Mouse (Mus musculus): ENCODE measurements around the gene Pcyt2.

The Pcyt2 gene

GRCm38 (mm10) chr11:120617519-120618112, at the start of gene Pcyt2:
Gene Pcyt2 (minus strand): TSS chr11:120617936.
- peak; percentile 96 for DNase-seq (ENCODE audit: low spot score)

GRCm38 (mm10) chr11:120666617-120667016, 48.9 kb upstream of the Pcyt2 start:
- no peak for DNase-seq (ENCODE audit: low spot score)

- DNase-seq (ENCODE audit: low spot score), result peak; percentile 66
Measured at GRCm38 (mm10) chr11:120665406-120665805, 47.7 kb upstream of the Pcyt2 start.

GRCm38 (mm10) chr11:120663714-120664113, 46.0 kb upstream of the Pcyt2 start:
- DNase-seq (ENCODE audit: low spot score), result no peak

- DNase-seq (ENCODE audit: low spot score), result no peak
Measured at GRCm38 (mm10) chr11:120662759-120663158, 45.0 kb upstream of the Pcyt2 start.

GRCm38 (mm10) chr11:120661076-120661460, 43.3 kb upstream of the Pcyt2 start, which contains the start of gene Notum:
Gene Notum (minus strand): TSS chr11:120661175.
- DNase-seq (ENCODE audit: low spot score), result no peak

GRCm38 (mm10) chr11:120660301-120661075, 42.8 kb upstream of the Pcyt2 start:
- DNase-seq (ENCODE audit: low spot score), result peak; percentile 66

GRCm38 (mm10) chr11:120659509-120660300, 42.0 kb upstream of the Pcyt2 start:
- DNase-seq (ENCODE audit: low spot score), result no peak

- peak; percentile 88 for DNase-seq (ENCODE audit: low spot score)
Measured at GRCm38 (mm10) chr11:120658876-120659410, 41.2 kb upstream of the Pcyt2 start.

- no peak for DNase-seq (ENCODE audit: low spot score)
Measured at GRCm38 (mm10) chr11:120657301-120657700, 39.6 kb upstream of the Pcyt2 start.

GRCm38 (mm10) chr11:120654741-120655140, 37.0 kb upstream of the Pcyt2 start:
- DNase-seq (ENCODE audit: low spot score), result no peak

- DNase-seq (ENCODE audit: low spot score), result no peak
Measured at GRCm38 (mm10) chr11:120651872-120652271, 34.1 kb upstream of the Pcyt2 start.

- DNase-seq (ENCODE audit: low spot score), result peak; percentile 56
Measured at GRCm38 (mm10) chr11:120648001-120648476, 30.3 kb upstream of the Pcyt2 start, which contains the start of gene Myadml2. Gene Myadml2 (minus strand): TSS chr11:120648158.

GRCm38 (mm10) chr11:120647047-120647830, 29.5 kb upstream of the Pcyt2 start:
- DNase-seq (ENCODE audit: low spot score), result peak; percentile 37

GRCm38 (mm10) chr11:120643601-120643987, 25.9 kb upstream of the Pcyt2 start, which contains the start of gene Pycr1:
Gene Pycr1 (minus strand): TSS chr11:120643769.
- peak; percentile 93 for DNase-seq (ENCODE audit: low spot score)

GRCm38 (mm10) chr11:120642939-120643600, 25.3 kb upstream of the Pcyt2 start:
- peak; percentile 61 for DNase-seq (ENCODE audit: low spot score)

GRCm38 (mm10) chr11:120641869-120642268, 24.1 kb upstream of the Pcyt2 start:
- DNase-seq (ENCODE audit: low spot score), result peak; percentile 35

- peak; percentile 38 for DNase-seq (ENCODE audit: low spot score)
Measured at GRCm38 (mm10) chr11:120641255-120641654, 23.5 kb upstream of the Pcyt2 start.

- no peak for DNase-seq (ENCODE audit: low spot score)
Measured at GRCm38 (mm10) chr11:120634810-120635209, 17.1 kb upstream of the Pcyt2 start.

GRCm38 (mm10) chr11:120633520-120634343, 16.0 kb upstream of the Pcyt2 start, which contains the start of gene Mafg:
Gene Mafg (minus strand): TSS chr11:120633600.
- peak; percentile 94 for DNase-seq (ENCODE audit: low spot score)

Measured in testis, postnatal 10 days (tissue).